9 mouse cellular contexts compared by ENCODE assay signal in the genomic region with DNA sequence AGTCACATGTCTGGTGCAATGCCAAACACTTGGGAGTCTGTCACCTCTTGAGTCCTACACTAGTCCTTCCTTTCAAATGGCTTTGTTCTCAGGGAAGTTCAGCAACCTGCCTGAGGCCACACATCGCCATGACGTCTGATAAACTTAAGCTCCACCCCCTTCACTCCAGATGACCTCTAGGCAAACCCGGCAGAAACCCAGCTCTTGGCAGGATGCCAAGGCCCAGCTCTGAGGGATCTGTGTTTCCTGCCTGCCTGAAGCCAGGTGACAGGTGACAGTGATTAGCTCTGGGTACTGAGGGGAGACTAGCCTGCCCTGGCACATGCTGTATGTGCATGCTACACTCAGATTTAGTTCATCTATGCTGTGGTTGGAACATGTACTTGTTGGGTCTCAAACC. TPM values are rescaled to one million over a fixed set of nuclear protein-coding genes. Genes with fewer than 3 reads are reported as not detected.
A peak's percentile ranks its signal among the peaks of the same experiment; 100 is the strongest.
DNase-seq lines count a peak whose midpoint lies in the region; ATAC-seq and TF ChIP-seq lines count a peak whose summit lies in the region.
"Had no signal": no experiment of that assay in that cellular context is flagged by ENCODE, and none has a peak within 500 bp of the region (broad histone marks: within the 10 kb centered on the region; RNA-seq: fewer than 3 reads in every experiment).

No protein-coding gene starts in this region.

- peak; percentile 48; the same call in 1 of the 2 replicates for ATAC-seq in heart, embryonic 11.5 days (replicated peaks; ENCODE audit: insufficient number of reproducible peaks, low FRiP score, low TSS enrichment)
- ATAC-seq in midbrain, embryonic 15.5 days (replicated peaks), result no peak

- no peak overlapping the region for H3K4me3 ChIP-seq in heart, embryonic 11.5 days (ENCODE audit: low read depth, low read length)
- no peak overlapping the region for H3K4me3 ChIP-seq in midbrain, embryonic 15.5 days
- H3K4me3 ChIP-seq in left cerebral cortex, adult 2 months, result no peak overlapping the region
- H3K4me3 ChIP-seq: limb, embryonic 15.5 days had no signal

- WGBS in heart, embryonic 11.5 days (ENCODE audit: insufficient replicate concordance), result 3% methylated on average over 3 of the region's 3 CpGs
- WGBS in midbrain, embryonic 15.5 days, result 29% methylated on average over 3 of the region's 3 CpGs

- no peaks in the 10 kb centered on the region for H3K9me3 ChIP-seq in heart, embryonic 11.5 days (replicated peaks; ENCODE audit: control insufficient read depth, low read length)
- H3K9me3 ChIP-seq in midbrain, embryonic 15.5 days, result no peaks in the 10 kb centered on the region
- H3K9me3 ChIP-seq: limb, embryonic 15.5 days had no signal

- intact Hi-C loops in heart, postnatal 14 days (cut with DNase I), result no loop called here
- intact Hi-C loops in left cerebral cortex, adult 2 months (cut with DNase I), result no loop called here

- no peak for DNase-seq in heart, postnatal 14 days
- DNase-seq in R1 (ENCODE audit: low read depth, low spot score), result peak; percentile 94
- DNase-seq in kidney, adult 8-10 months, result peak; percentile 41 to 51
- peak; percentile 42 for DNase-seq in lung, postnatal 10 days
- DNase-seq in frontal cortex, postnatal 14 days (ENCODE audit: low spot score in 2 of 2), result no peak
- DNase-seq in left cerebral cortex, adult 2 months (ENCODE audit: extremely low spot score in 1 of 2, low spot score in 2 of 2), result no peak

- no peaks in the 10 kb centered on the region for H3K36me3 ChIP-seq in heart, embryonic 11.5 days (ENCODE audit: control insufficient read depth, insufficient read depth, low read length)
- H3K36me3 ChIP-seq in midbrain, embryonic 15.5 days (replicated peaks), result no peaks in the 10 kb centered on the region
- H3K36me3 ChIP-seq: limb, embryonic 15.5 days had no signal

- H3K9ac ChIP-seq in heart, embryonic 11.5 days (ENCODE audit: low read depth, low read length), result peak overlapping the region; percentile 22; the same call in 1 of the 2 replicates
- no peak overlapping the region for H3K9ac ChIP-seq in midbrain, embryonic 15.5 days
- H3K9ac ChIP-seq: limb, embryonic 15.5 days had no signal

- no peak for TF ChIP-seq CTCF in left cerebral cortex, adult 2 months (IDR thresholded peaks at IDR 0.05)

- peaks cover 64% of the 10 kb centered on the region for H3K4me1 ChIP-seq in heart, embryonic 11.5 days (ENCODE audit: control insufficient read depth, insufficient read depth, low read length)
- H3K4me1 ChIP-seq in midbrain, embryonic 15.5 days, result peaks cover 33% of the 10 kb centered on the region

- H3K27me3 ChIP-seq in heart, embryonic 11.5 days (ENCODE audit: control insufficient read depth, insufficient read depth, low read length), result no peaks in the 10 kb centered on the region
- H3K27me3 ChIP-seq in midbrain, embryonic 15.5 days (replicated peaks), result no peaks in the 10 kb centered on the region
- H3K27me3 ChIP-seq: limb, embryonic 15.5 days had no signal

- peak overlapping the region; percentile 22; the same call in 1 of the 2 replicates for H3K27ac ChIP-seq in heart, embryonic 11.5 days (ENCODE audit: low read depth, low read length)
- no peak overlapping the region for H3K27ac ChIP-seq in midbrain, embryonic 15.5 days
- H3K27ac ChIP-seq in left cerebral cortex, adult 2 months, result no peak overlapping the region

- H3K4me2 ChIP-seq in heart, embryonic 11.5 days, result peak overlapping the region; percentile 4; the same call in 1 of the 2 replicates
- no peak overlapping the region for H3K4me2 ChIP-seq in midbrain, embryonic 15.5 days
- H3K4me2 ChIP-seq: limb, embryonic 15.5 days had no signal

RNA-seq across cellular contexts. Expression of gene Il17rd, which starts 33.2 kb away (rescaled TPM):
- polyA plus RNA-seq in heart, embryonic 11.5 days (2014; fragmentation: Nextera tagmentation; extraction: Ambion mirVana), result 1.5 and 2.1 TPM in 2 replicates
- total RNA-seq in heart, postnatal 14 days (2021), result 1 to 10 TPM; 6.5 to 7.2 TPM
- 2.2 and 2.3 TPM in 2 replicates for polyA plus RNA-seq in midbrain, embryonic 15.5 days (2015; fragmentation: Nextera tagmentation; extraction: Ambion mirVana)
- 1 to 10 TPM; 2.6 to 2.7 TPM for total RNA-seq in left cerebral cortex, adult 2 months (2021)

RNA-seq across cellular contexts. Expression of gene Arhgef3, which starts 42.7 kb away (rescaled TPM):
- 10.1 and 12.5 TPM in 2 replicates for polyA plus RNA-seq in heart, embryonic 11.5 days (2014; fragmentation: Nextera tagmentation; extraction: Ambion mirVana)
- 10 to 100 TPM; 30.6 to 32.1 TPM for total RNA-seq in heart, postnatal 14 days (2021)
- 6.3 and 6.8 TPM in 2 replicates for polyA plus RNA-seq in midbrain, embryonic 15.5 days (2015; fragmentation: Nextera tagmentation; extraction: Ambion mirVana)
- total RNA-seq in left cerebral cortex, adult 2 months (2021), result 10 to 100 TPM; 62.0 to 75.0 TPM

Comparison
In these comparisons a context has a peak if more than half of its experiments do, and no peak if none do; other contexts are left out.
1. DNase-seq: peak in R1 (single experiment), kidney, adult 8-10 months (2 of 2) and lung, postnatal 10 days (single experiment); none in heart, postnatal 14 days (0 of 2), frontal cortex, postnatal 14 days (0 of 2) and left cerebral cortex, adult 2 months (0 of 2).